Mouse (Mus musculus) heart, embryonic 13.5 days (tissue): Measurements from ENCODE around the gene Stx7. TPM values are rescaled to one million over a fixed set of nuclear protein-coding genes. Genes with fewer than 3 reads are reported as not detected.

Source experiments
- ATAC-seq: fragments of 200-750 bp; cut with Nextera tagmentation; 2 replicates; pipeline ENCODE4 v1.8.0; 2017; ENCODE audit warnings: moderate TSS enrichment; ENCODE audit not compliant: insufficient number of reproducible peaks, low FRiP score, low TSS enrichment; ENCODE audit errors: extremely low read depth
- H3K27ac ChIP-seq: fragments of 300-500 bp; sonication (generic); replicated peaks from 2 replicates; pipeline ENCODE4 v1.5.1; 2015; ENCODE audit warnings: moderate library complexity, mild to moderate bottlenecking, inconsistent platforms
- H3K27me3 ChIP-seq: fragments of 300-500 bp; sonication (generic); replicated peaks from 2 replicates; pipeline ENCODE4 v1.6.1; 2015; ENCODE audit warnings: mild to moderate bottlenecking, inconsistent platforms
- H3K36me3 ChIP-seq: fragments of 300-500 bp; sonication (generic); 2 replicates; pipeline ENCODE4 v1.6.1; 2015; ENCODE audit warnings: mild to moderate bottlenecking, inconsistent platforms
- H3K4me1 ChIP-seq: fragments of 300-500 bp; sonication (generic); 2 replicates; pipeline ENCODE4 v1.6.1; 2015; ENCODE audit warnings: inconsistent platforms
- H3K4me2 ChIP-seq: fragments of 300-500 bp; sonication (generic); 2 replicates; pipeline ENCODE4 v1.6.1; 2015; ENCODE audit warnings: inconsistent platforms, mild to moderate bottlenecking, moderate library complexity
- H3K4me3 ChIP-seq: fragments of 300-500 bp; sonication (generic); 2 replicates; pipeline ENCODE4 v1.5.1; 2015; ENCODE audit warnings: moderate library complexity, mild to moderate bottlenecking, inconsistent platforms
- H3K9ac ChIP-seq: fragments of 300-500 bp; sonication (generic); 2 replicates; pipeline ENCODE4 v1.6.1; 2015; ENCODE audit warnings: inconsistent platforms, mild to moderate bottlenecking, moderate library complexity
- H3K9me3 ChIP-seq: fragments of 300-500 bp; sonication (generic); 2 replicates; pipeline ENCODE4 v1.6.1; 2016; ENCODE audit warnings: inconsistent platforms
- WGBS: fragments of 180-500 bp; shearing (Covaris S2); methylation state at CpG from one replicate; pipeline ENCODE4 v1.1.7; 2015; ENCODE audit warnings: mixed read lengths; 5-methylcytosine and 5-hydroxymethylcytosine counted together
- polyA plus RNA-seq: library from polyadenylated mRNA; unstranded; fragments of >200 nt; fragmentation: Nextera tagmentation; extraction: Ambion mirVana; gene quantifications from 2 replicates; pipeline ENCODE4 v1.2.1, GENCODE M21; 2015

Stx7 gene
- polyA plus RNA-seq, 1 experiment from 2014 or later, result 74.9 TPM

GRCm38 (mm10) chr10:24223449-24224143 is 74.5 kb downstream of the Stx7 start, which contains the start of gene Moxd1:
Moxd1 (plus strand) TSS chr10:24223517.
- H3K27me3 ChIP-seq, result peaks cover 61% of the 10 kb centered on the region
- ATAC-seq, result no peak

GRCm38 (mm10) chr10:24224591-24224990 is 75.5 kb downstream of the Stx7 start:
- no peaks in the 10 kb centered on the region for H3K9me3 ChIP-seq
- no peak for ATAC-seq
- peaks cover 59% of the 10 kb centered on the region for H3K27me3 ChIP-seq
- H3K36me3 ChIP-seq, result no peaks in the 10 kb centered on the region
- 27% methylated on average over 8 of the region's 8 CpGs for WGBS
- no peak overlapping the region for H3K4me3 ChIP-seq
- H3K4me1 ChIP-seq, result peaks cover 13% of the 10 kb centered on the region
- no peak overlapping the region for H3K9ac ChIP-seq
- H3K27ac ChIP-seq, result no peak overlapping the region
- H3K4me2 ChIP-seq, result peak overlapping the region; percentile 91

More at GRCm38 (mm10) chr10:24223449-24224143, 74.5 kb downstream of the Stx7 start, which contains the start of gene Moxd1:
- peak within 1 kb of the TSS; percentile 59 for H3K4me3 ChIP-seq
- no peaks in the 10 kb centered on the region for H3K9me3 ChIP-seq
- H3K27ac ChIP-seq, result no peak within 1 kb of the TSS
- H3K36me3 ChIP-seq, result no peaks in the 10 kb centered on the region
- WGBS, result 2% methylated on average over 55 of the region's 56 CpGs
- peak within 1 kb of the TSS; percentile 91 for H3K4me2 ChIP-seq
- peaks cover 13% of the 10 kb centered on the region for H3K4me1 ChIP-seq
- peak within 1 kb of the TSS; percentile 71 for H3K9ac ChIP-seq

GRCm38 (mm10) chr10:24228318-24229183 is 79.4 kb downstream of the Stx7 start:
- Histone ChIP-seq H3K27ac (no peak overlapping the region), H3K27me3 (peaks cover 25% of the 10 kb centered on the region), H3K4me2 (no peak overlapping the region), H3K9me3 (no peaks in the 10 kb centered on the region), H3K4me3 (no peak overlapping the region), H3K9ac (no peak overlapping the region), H3K4me1 (peaks cover 4% of the 10 kb centered on the region), H3K36me3 (no peaks in the 10 kb centered on the region)
- no peak for ATAC-seq
- WGBS, result 61% methylated on average over 12 of the region's 12 CpGs

- Histone ChIP-seq H3K4me1 (no peaks in the 10 kb centered on the region), H3K36me3 (no peaks in the 10 kb centered on the region), H3K9ac (no peak overlapping the region), H3K4me2 (no peak overlapping the region), H3K9me3 (no peaks in the 10 kb centered on the region), H3K27me3 (no peaks in the 10 kb centered on the region), H3K27ac (no peak overlapping the region), H3K4me3 (no peak overlapping the region)
- 70% methylated on average over 4 of the region's 4 CpGs for WGBS
- no peak for ATAC-seq
Observed at GRCm38 (mm10) chr10:24232281-24232680, 83.2 kb downstream of the Stx7 start.

GRCm38 (mm10) chr10:24235426-24236283 is 86.6 kb downstream of the Stx7 start:
- H3K4me3 ChIP-seq, result no peak overlapping the region
- H3K27ac ChIP-seq, result no peak overlapping the region
- no peaks in the 10 kb centered on the region for H3K27me3 ChIP-seq
- H3K9ac ChIP-seq, result no peak overlapping the region
- WGBS, result 70% methylated on average over 23 of the region's 23 CpGs
- no peaks in the 10 kb centered on the region for H3K36me3 ChIP-seq
- H3K9me3 ChIP-seq, result peaks cover 4% of the 10 kb centered on the region
- no peak overlapping the region for H3K4me2 ChIP-seq
- no peaks in the 10 kb centered on the region for H3K4me1 ChIP-seq
- no peak for ATAC-seq

Other genes starting within 250 kb of the Stx7 start
- not detected in 2 replicates for gene Taar1, start 228.9 kb upstream of the Stx7 start, polyA plus RNA-seq
- not detected in 2 replicates for gene Taar2, start 210.7 kb upstream of the Stx7 start, polyA plus RNA-seq
- gene Taar3, start 199.7 kb upstream of the Stx7 start, polyA plus RNA-seq, result not detected in 2 replicates
- not detected in 2 replicates for gene Taar4, start 188.8 kb upstream of the Stx7 start, polyA plus RNA-seq
- gene Taar5, start 178.6 kb upstream of the Stx7 start, polyA plus RNA-seq, result not detected in 2 replicates
- gene Taar6, start 163.7 kb upstream of the Stx7 start, polyA plus RNA-seq, result not detected in 2 replicates
- gene Taar7a, start 155.8 kb upstream of the Stx7 start, polyA plus RNA-seq, result not detected in 2 replicates
- not detected in 2 replicates for gene Taar7b, start 149.4 kb upstream of the Stx7 start, polyA plus RNA-seq
- gene Taar7d, start 122.1 kb upstream of the Stx7 start, polyA plus RNA-seq, result not detected in 2 replicates
- not detected in 2 replicates for gene Taar7e, start 111.7 kb upstream of the Stx7 start, polyA plus RNA-seq
- gene Taar7f, start 99.8 kb upstream of the Stx7 start, polyA plus RNA-seq, result not detected in 2 replicates
- gene Taar8a, start 72.8 kb upstream of the Stx7 start, polyA plus RNA-seq, result not detected in 2 replicates
- not detected in 2 replicates for gene Taar8b, start 57.0 kb upstream of the Stx7 start, polyA plus RNA-seq
- gene Taar8c, start 47.4 kb upstream of the Stx7 start, polyA plus RNA-seq, result not detected in 2 replicates
- not detected in 2 replicates for gene Taar9, start 39.8 kb upstream of the Stx7 start, polyA plus RNA-seq
- 5.2 and 5.4 TPM in 2 replicates for gene Moxd1, start 74.2 kb downstream of the Stx7 start, polyA plus RNA-seq